Mouse (Mus musculus): Measurements from ENCODE around the gene Trim3. TPM values are rescaled to one million over a fixed set of nuclear protein-coding genes. Genes with fewer than 3 reads are reported as not detected.

Trim3 gene
- polyA plus RNA-seq, 1 experiment from 2014 or later: 61.8 TPM

GRCm38 (mm10) chr7:105555571-105555970 lies 77.8 kb downstream of the Trim3 start:
- Histone ChIP-seq H3K36me3 (ENCODE audit: control insufficient read depth, insufficient read depth, low read length) (peaks cover 7% of the 10 kb centered on the region), H3K4me2 (ENCODE audit: low read depth, low read length) (no peak overlapping the region), H3K9ac (ENCODE audit: low read length) (no peak overlapping the region), H3K4me3 (ENCODE audit: low read length) (no peak overlapping the region), H3K27ac (ENCODE audit: low read length) (no peak overlapping the region), H3K27me3 (ENCODE audit: control insufficient read depth, insufficient read depth, low read depth, low read length) (no peaks in the 10 kb centered on the region), H3K9me3 (ENCODE audit: control insufficient read depth, low read length) (no peaks in the 10 kb centered on the region), H3K4me1 (replicated peaks; ENCODE audit: control insufficient read depth, insufficient read depth, low read length) (peaks cover 11% of the 10 kb centered on the region; the same call in 1 of the 2 replicates)
- WGBS: 81% methylated on average over 10 of the region's 10 CpGs
- ATAC-seq (ENCODE audit: low read depth): no peak

Other genes starting within 250 kb of the Trim3 start
- gene Fam160a2, start 233.5 kb downstream of the Trim3 start, polyA plus RNA-seq (2015; fragmentation: Nextera tagmentation; extraction: Ambion mirVana): 39.3 and 41.4 TPM in 2 replicates
- gene Cnga4, start 229.0 kb downstream of the Trim3 start, polyA plus RNA-seq (2015; fragmentation: Nextera tagmentation; extraction: Ambion mirVana): not detected in 2 replicates
- 0.26 and 0.60 TPM in 2 replicates for gene Cckbr, start 207.8 kb downstream of the Trim3 start, polyA plus RNA-seq (2015; fragmentation: Nextera tagmentation; extraction: Ambion mirVana)
- gene Cavin3, start 151.3 kb downstream of the Trim3 start, polyA plus RNA-seq (2015; fragmentation: Nextera tagmentation; extraction: Ambion mirVana): 90.2 and 97.1 TPM in 2 replicates
- gene Smpd1, start 79.2 kb downstream of the Trim3 start, polyA plus RNA-seq (2015; fragmentation: Nextera tagmentation; extraction: Ambion mirVana): 47.8 and 50.3 TPM in 2 replicates
- 46.3 and 48.0 TPM in 2 replicates for gene Apbb1, start 51.9 kb downstream of the Trim3 start, polyA plus RNA-seq (2015; fragmentation: Nextera tagmentation; extraction: Ambion mirVana)
- gene Hpx, start 33.4 kb downstream of the Trim3 start, polyA plus RNA-seq (2015; fragmentation: Nextera tagmentation; extraction: Ambion mirVana): 1.0 and 4.6 TPM in 2 replicates
- gene Timm10b, start 6.5 kb upstream of the Trim3 start, polyA plus RNA-seq (2015; fragmentation: Nextera tagmentation; extraction: Ambion mirVana): 181 and 208 TPM in 2 replicates
- 78.0 and 81.5 TPM in 2 replicates for gene Arfip2, start 6.8 kb upstream of the Trim3 start, polyA plus RNA-seq (2015; fragmentation: Nextera tagmentation; extraction: Ambion mirVana)
- gene Gm45799, start 7.0 kb upstream of the Trim3 start, polyA plus RNA-seq (2015; fragmentation: Nextera tagmentation; extraction: Ambion mirVana): 24.9 and 35.7 TPM in 2 replicates
- gene Dnhd1, start 17.3 kb upstream of the Trim3 start, polyA plus RNA-seq (2015; fragmentation: Nextera tagmentation; extraction: Ambion mirVana): 0.55 and 1.4 TPM in 2 replicates
- 413 and 414 TPM in 2 replicates for gene Ilk, start 103.0 kb upstream of the Trim3 start, polyA plus RNA-seq (2015; fragmentation: Nextera tagmentation; extraction: Ambion mirVana)
- 31.1 and 41.7 TPM in 2 replicates for gene Rrp8, start 103.8 kb upstream of the Trim3 start, polyA plus RNA-seq (2015; fragmentation: Nextera tagmentation; extraction: Ambion mirVana)
- gene Taf10, start 110.8 kb upstream of the Trim3 start, polyA plus RNA-seq (2015; fragmentation: Nextera tagmentation; extraction: Ambion mirVana): 101 and 105 TPM in 2 replicates
- 96.4 and 102 TPM in 2 replicates for gene Tpp1, start 118.7 kb upstream of the Trim3 start, polyA plus RNA-seq (2015; fragmentation: Nextera tagmentation; extraction: Ambion mirVana)
- gene Dchs1, start 154.1 kb upstream of the Trim3 start, polyA plus RNA-seq (2015; fragmentation: Nextera tagmentation; extraction: Ambion mirVana): 7.1 and 7.2 TPM in 2 replicates
- gene Mrpl17, start 177.5 kb upstream of the Trim3 start, polyA plus RNA-seq (2015; fragmentation: Nextera tagmentation; extraction: Ambion mirVana): 344 and 345 TPM in 2 replicates

All from lung, embryonic 16.5 days (tissue).